ENCODE assay signal across 9 mouse cellular contexts in the genomic region with DNA sequence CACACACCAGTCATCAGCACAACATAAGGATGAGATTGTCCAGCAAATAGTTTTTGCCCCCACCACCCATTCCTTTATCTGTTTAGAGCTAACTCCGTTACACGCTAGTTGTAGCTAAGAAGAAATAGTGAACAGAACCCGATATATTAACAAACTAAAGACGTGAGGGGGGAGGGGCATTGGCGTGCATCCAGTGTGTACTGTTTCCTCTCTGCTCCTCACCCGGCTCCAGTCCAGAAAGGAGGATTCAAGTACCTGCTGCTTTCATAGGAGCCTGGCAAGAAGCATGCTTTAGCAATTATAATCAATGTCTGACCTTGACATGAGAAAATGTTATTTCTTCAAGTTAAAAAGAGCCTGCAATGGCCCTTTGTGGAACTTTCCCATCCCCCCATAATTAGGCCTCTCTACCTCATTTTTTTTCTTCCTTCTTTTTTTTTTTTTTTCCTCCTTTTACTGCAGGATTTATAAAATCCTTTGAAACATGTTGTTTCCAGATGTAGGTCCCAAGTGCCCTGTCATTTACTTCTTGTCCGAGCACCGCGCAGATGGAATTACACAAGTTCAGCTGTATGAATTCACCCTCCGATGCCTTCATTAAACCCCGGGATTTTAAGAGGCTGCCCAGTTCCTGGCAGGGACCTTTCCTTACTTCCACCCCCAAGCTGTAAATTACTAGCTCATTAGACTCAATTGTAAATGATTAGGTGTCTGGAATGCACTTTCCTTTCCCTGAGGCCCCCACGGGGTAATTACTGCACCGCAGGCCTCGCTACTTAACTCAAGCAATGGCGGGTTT.
A peak's percentile ranks its signal among the peaks of the same experiment; 100 is the strongest.
DNase-seq lines count a peak whose midpoint lies in the region; ATAC-seq and TF ChIP-seq lines count a peak whose summit lies in the region.
"Had no signal": no experiment of that assay in that cellular context is flagged by ENCODE, and none has a peak within 500 bp of the region (broad histone marks: within the 10 kb centered on the region; RNA-seq: fewer than 3 reads in every experiment).

No protein-coding gene starts in this region.

- no peak overlapping the region for H3K9ac ChIP-seq in heart, embryonic 11.5 days (ENCODE audit: low read depth, low read length)
- H3K9ac ChIP-seq in heart, adult 2 months (ENCODE audit: low read depth, low read length), result no peak overlapping the region
- peak overlapping the region; percentile 18; the same call in 1 of the 2 replicates for H3K9ac ChIP-seq in embryonic facial prominence, embryonic 11.5 days (replicated peaks; ENCODE audit: low read length)
- H3K9ac ChIP-seq in midbrain, embryonic 15.5 days, result no peak overlapping the region

- H3K4me2 ChIP-seq in heart, embryonic 11.5 days, result peak overlapping the region; percentile 20; the same call in 1 of the 2 replicates
- H3K4me2 ChIP-seq in embryonic facial prominence, embryonic 11.5 days (ENCODE audit: low read depth, low read length), result no peak overlapping the region; the same call in 1 of the 2 replicates
- peak overlapping the region; percentile 32 for H3K4me2 ChIP-seq in midbrain, embryonic 15.5 days

- no peaks in the 10 kb centered on the region for H3K27me3 ChIP-seq in heart, embryonic 11.5 days (ENCODE audit: control insufficient read depth, insufficient read depth, low read length)
- no peaks in the 10 kb centered on the region; the same call in 1 of the 2 replicates for H3K27me3 ChIP-seq in heart, adult 2 months (ENCODE audit: control insufficient read depth, insufficient read depth, low read length)
- no peaks in the 10 kb centered on the region for H3K27me3 ChIP-seq in embryonic facial prominence, embryonic 11.5 days (ENCODE audit: control insufficient read depth, insufficient read depth, low read length)
- H3K27me3 ChIP-seq in midbrain, embryonic 15.5 days (replicated peaks), result no peaks in the 10 kb centered on the region
- H3K27me3 ChIP-seq: CH12.LX had no signal

- intact Hi-C loops in heart, adult 2 months (cut with DNase I), result no loop called here
- intact Hi-C loops in left cerebral cortex, postnatal 25 days (cut with DNase I), result no loop called here

- DNase-seq in heart, adult 2 months, result no peak
- DNase-seq in embryonic facial prominence, embryonic 11.5 days (ENCODE audit: low spot score), result peak; percentile 87
- DNase-seq in kidney, adult 18-20 months, result peak; percentile 16
- DNase-seq in left cerebral cortex, postnatal 25 days (ENCODE audit: low spot score in 2 of 2), result no peak
- no peak for DNase-seq in frontal cortex, postnatal 10 days (ENCODE audit: low spot score in 2 of 2)

- H3K36me3 ChIP-seq in heart, embryonic 11.5 days (ENCODE audit: control insufficient read depth, insufficient read depth, low read length), result no peaks in the 10 kb centered on the region
- no peaks in the 10 kb centered on the region for H3K36me3 ChIP-seq in heart, adult 2 months (ENCODE audit: control insufficient read depth, insufficient read depth, low read length)
- no peaks in the 10 kb centered on the region for H3K36me3 ChIP-seq in embryonic facial prominence, embryonic 11.5 days (replicated peaks; ENCODE audit: control insufficient read depth, insufficient read depth, low read depth, low read length)
- no peaks in the 10 kb centered on the region for H3K36me3 ChIP-seq in midbrain, embryonic 15.5 days (replicated peaks)

- H3K79me2 ChIP-seq in heart, adult 2 months (replicated peaks; ENCODE audit: control insufficient read depth, insufficient read depth, low read length), result no peaks in the 10 kb centered on the region

- no peaks in the 10 kb centered on the region for H3K9me3 ChIP-seq in heart, embryonic 11.5 days (replicated peaks; ENCODE audit: control insufficient read depth, low read length)
- H3K9me3 ChIP-seq in embryonic facial prominence, embryonic 11.5 days (replicated peaks; ENCODE audit: control insufficient read depth, low read length), result no peaks in the 10 kb centered on the region
- H3K9me3 ChIP-seq in midbrain, embryonic 15.5 days, result no peaks in the 10 kb centered on the region

- TF ChIP-seq POLR2A in heart, adult 2 months (IDR thresholded peaks at IDR 0.05; ENCODE audit: insufficient read depth, low read depth, low read length), result no peak

- no peak for TF ChIP-seq EP300 in heart, adult 2 months (IDR thresholded peaks at IDR 0.05; ENCODE audit: insufficient read depth, low read depth, low read length)

- H3K4me1 ChIP-seq in heart, embryonic 11.5 days (ENCODE audit: control insufficient read depth, insufficient read depth, low read length), result no peaks in the 10 kb centered on the region
- H3K4me1 ChIP-seq in heart, adult 2 months (ENCODE audit: control insufficient read depth, insufficient read depth, low read length), result no peaks in the 10 kb centered on the region
- peaks cover 2% of the 10 kb centered on the region for H3K4me1 ChIP-seq in embryonic facial prominence, embryonic 11.5 days (ENCODE audit: control insufficient read depth, insufficient read depth, low read length)
- H3K4me1 ChIP-seq in midbrain, embryonic 15.5 days, result peaks cover 14% of the 10 kb centered on the region

- no peak for TF ChIP-seq CTCF in heart, adult 2 months (IDR thresholded peaks at IDR 0.05)

- H3K27ac ChIP-seq in heart, embryonic 11.5 days (ENCODE audit: low read depth, low read length), result no peak overlapping the region; the same call in 1 of the 2 replicates
- no peak overlapping the region for H3K27ac ChIP-seq in heart, adult 2 months
- peak overlapping the region; percentile 90 for H3K27ac ChIP-seq in embryonic facial prominence, embryonic 11.5 days (replicated peaks; ENCODE audit: low read depth, low read length)
- H3K27ac ChIP-seq in midbrain, embryonic 15.5 days, result 0 out of 2 replicates have a peak overlapping the region, but pooled peaks have one; percentile 20

- H3K4me3 ChIP-seq in heart, embryonic 11.5 days (ENCODE audit: low read depth, low read length), result no peak overlapping the region
- no peak overlapping the region for H3K4me3 ChIP-seq in heart, adult 2 months
- H3K4me3 ChIP-seq in embryonic facial prominence, embryonic 11.5 days (ENCODE audit: low read depth, low read length), result no peak overlapping the region
- H3K4me3 ChIP-seq in midbrain, embryonic 15.5 days, result no peak overlapping the region

- no peak for ATAC-seq in heart, embryonic 11.5 days (replicated peaks; ENCODE audit: insufficient number of reproducible peaks, low FRiP score, low TSS enrichment)
- peak; percentile 66 for ATAC-seq in embryonic facial prominence, embryonic 11.5 days (replicated peaks; ENCODE audit: insufficient number of reproducible peaks, low FRiP score, low TSS enrichment, low read depth)
- peak; percentile 79 for ATAC-seq in midbrain, embryonic 15.5 days (replicated peaks)
- no peak for ATAC-seq in granulocyte monocyte progenitor cell, adult 5-6 weeks (replicated peaks; ENCODE audit: poor library complexity, severe bottlenecking)

- WGBS in heart, embryonic 11.5 days (ENCODE audit: insufficient replicate concordance), result 46% methylated on average over 15 of the region's 15 CpGs
- WGBS in heart, adult 2 months, result 47% methylated on average over 15 of the region's 15 CpGs
- whole genome bisulfite sequencing in embryonic facial prominence, embryonic 11.5 days, result 5% methylated on average over 15 of the region's 15 CpGs
- 28% methylated on average over 15 of the region's 15 CpGs for whole genome bisulfite sequencing in midbrain, embryonic 15.5 days

Comparison
In these comparisons a context has a peak if more than half of its experiments do, and no peak if none do; other contexts are left out.
1. ATAC-seq: peak in embryonic facial prominence, embryonic 11.5 days (single experiment) and midbrain, embryonic 15.5 days (single experiment); none in heart, embryonic 11.5 days (single experiment) and granulocyte monocyte progenitor cell, adult 5-6 weeks (single experiment).
2. H3K27ac ChIP-seq: peak in embryonic facial prominence, embryonic 11.5 days (single experiment) and midbrain, embryonic 15.5 days (single experiment); none in heart, embryonic 11.5 days (single experiment) and heart, adult 2 months (single experiment).
3. DNase-seq: peak in embryonic facial prominence, embryonic 11.5 days (single experiment) and kidney, adult 18-20 months (single experiment); none in heart, adult 2 months (0 of 2), left cerebral cortex, postnatal 25 days (0 of 2) and frontal cortex, postnatal 10 days (0 of 2).